Mouse (Mus musculus) thymus, adult 2 months (tissue): ENCODE results near the gene Crygb.

Experiments used
- CTCF ChIP-seq: fragments of 200-500 bp; IDR thresholded peaks from 2 replicates; pipeline ENCODE4 v1.5.1; 2012; ENCODE audit warnings: mild to moderate bottlenecking, control low read depth, low read length, moderate library complexity, borderline replicate concordance; ENCODE audit not compliant: control insufficient read depth, poor library complexity, insufficient read depth; ENCODE audit errors: extremely low read depth
- POLR2A ChIP-seq: fragments of 200-500 bp; IDR thresholded peaks from 2 replicates; pipeline ENCODE4 v1.6.1; 2012; ENCODE audit warnings: mild to moderate bottlenecking, low read length, control low read depth, moderate library complexity; ENCODE audit not compliant: control insufficient read depth, poor library complexity, insufficient read depth; ENCODE audit errors: extremely low read depth

GRCm38 (mm10) chr1:65041837-65042236 is 40.3 kb downstream of the Crygb start:
- TF ChIP-seq CTCF = no peak
- no peak for TF ChIP-seq POLR2A
